Mouse (Mus musculus): Measurements from ENCODE around the gene Tyw1. TPM values are rescaled to one million over a fixed set of nuclear protein-coding genes. Genes with fewer than 3 reads are reported as not detected.

Gene Tyw1
- polyA plus RNA-seq, 1 experiment: 27.7 TPM

- H3K9me3 ChIP-seq (replicated peaks; ENCODE audit: control insufficient read depth, insufficient read depth, low read length, poor library complexity, severe bottlenecking): no peaks in the 10 kb centered on the region
- peaks cover 22% of the 10 kb centered on the region for H3K36me3 ChIP-seq (ENCODE audit: control insufficient read depth, insufficient read depth, low read length, poor library complexity, severe bottlenecking)
- H3K9ac ChIP-seq (ENCODE audit: low read depth, poor library complexity, severe bottlenecking): no peak overlapping the region
- no peak overlapping the region for H3K4me3 ChIP-seq (ENCODE audit: low read depth, low read length)
- H3K4me1 ChIP-seq (ENCODE audit: control insufficient read depth, insufficient read depth, low read length): no peaks in the 10 kb centered on the region
- H3K27me3 ChIP-seq (ENCODE audit: control insufficient read depth, insufficient read depth, low read length, poor library complexity, severe bottlenecking): no peaks in the 10 kb centered on the region
- no peak overlapping the region for H3K27ac ChIP-seq (ENCODE audit: insufficient read depth, low read length)
- TF ChIP-seq POLR2A (IDR thresholded peaks at IDR 0.05; ENCODE audit: insufficient read depth, low read length) (no peak), EP300 (IDR thresholded peaks at IDR 0.05; ENCODE audit: insufficient read depth, low read depth, low read length) (no peak), CTCF (IDR thresholded peaks at IDR 0.05; ENCODE audit: low read depth, low read length) (no peak)
Observed at GRCm38 (mm10) chr5:130268976-130269375, 13.6 kb downstream of the Tyw1 start.

GRCm38 (mm10) chr5:130272344-130272743 lies 16.9 kb downstream of the Tyw1 start:
- Histone ChIP-seq H3K36me3 (ENCODE audit: control insufficient read depth, insufficient read depth, low read length, poor library complexity, severe bottlenecking) (peaks cover 25% of the 10 kb centered on the region), H3K4me1 (ENCODE audit: control insufficient read depth, insufficient read depth, low read length) (no peaks in the 10 kb centered on the region), H3K27me3 (ENCODE audit: control insufficient read depth, insufficient read depth, low read length, poor library complexity, severe bottlenecking) (no peaks in the 10 kb centered on the region), H3K4me3 (ENCODE audit: low read depth, low read length) (no peak overlapping the region), H3K9me3 (replicated peaks; ENCODE audit: control insufficient read depth, insufficient read depth, low read length, poor library complexity, severe bottlenecking) (no peaks in the 10 kb centered on the region), H3K27ac (ENCODE audit: insufficient read depth, low read length) (no peak overlapping the region), H3K9ac (ENCODE audit: low read depth, poor library complexity, severe bottlenecking) (no peak overlapping the region)
- peak; percentile 65 for TF ChIP-seq CTCF (IDR thresholded peaks at IDR 0.05; ENCODE audit: low read depth, low read length)
- TF ChIP-seq EP300 (IDR thresholded peaks at IDR 0.05; ENCODE audit: insufficient read depth, low read depth, low read length): no peak
- TF ChIP-seq POLR2A (IDR thresholded peaks at IDR 0.05; ENCODE audit: insufficient read depth, low read length): no peak

- no peaks in the 10 kb centered on the region for H3K9me3 ChIP-seq (replicated peaks; ENCODE audit: control insufficient read depth, insufficient read depth, low read length, poor library complexity, severe bottlenecking)
- H3K27ac ChIP-seq (ENCODE audit: insufficient read depth, low read length): no peak overlapping the region
- H3K9ac ChIP-seq (ENCODE audit: low read depth, poor library complexity, severe bottlenecking): no peak overlapping the region
- no peak for TF ChIP-seq POLR2A (IDR thresholded peaks at IDR 0.05; ENCODE audit: insufficient read depth, low read length)
- no peak for TF ChIP-seq EP300 (IDR thresholded peaks at IDR 0.05; ENCODE audit: insufficient read depth, low read depth, low read length)
- TF ChIP-seq CTCF (IDR thresholded peaks at IDR 0.05; ENCODE audit: low read depth, low read length): no peak
- H3K4me1 ChIP-seq (ENCODE audit: control insufficient read depth, insufficient read depth, low read length): no peaks in the 10 kb centered on the region
- no peaks in the 10 kb centered on the region for H3K27me3 ChIP-seq (ENCODE audit: control insufficient read depth, insufficient read depth, low read length, poor library complexity, severe bottlenecking)
- H3K36me3 ChIP-seq (ENCODE audit: control insufficient read depth, insufficient read depth, low read length, poor library complexity, severe bottlenecking): peaks cover 23% of the 10 kb centered on the region
- no peak overlapping the region for H3K4me3 ChIP-seq (ENCODE audit: low read depth, low read length)
Observed at GRCm38 (mm10) chr5:130273046-130273445, 17.6 kb downstream of the Tyw1 start.

- Histone ChIP-seq H3K4me3 (ENCODE audit: low read depth, low read length) (no peak overlapping the region), H3K27ac (ENCODE audit: insufficient read depth, low read length) (no peak overlapping the region), H3K27me3 (ENCODE audit: control insufficient read depth, insufficient read depth, low read length, poor library complexity, severe bottlenecking) (no peaks in the 10 kb centered on the region), H3K9me3 (replicated peaks; ENCODE audit: control insufficient read depth, insufficient read depth, low read length, poor library complexity, severe bottlenecking) (no peaks in the 10 kb centered on the region), H3K4me1 (ENCODE audit: control insufficient read depth, insufficient read depth, low read length) (no peaks in the 10 kb centered on the region), H3K36me3 (ENCODE audit: control insufficient read depth, insufficient read depth, low read length, poor library complexity, severe bottlenecking) (peaks cover 31% of the 10 kb centered on the region), H3K9ac (ENCODE audit: low read depth, poor library complexity, severe bottlenecking) (no peak overlapping the region)
- TF ChIP-seq EP300 (IDR thresholded peaks at IDR 0.05; ENCODE audit: insufficient read depth, low read depth, low read length) (no peak), POLR2A (IDR thresholded peaks at IDR 0.05; ENCODE audit: insufficient read depth, low read length) (no peak), CTCF (IDR thresholded peaks at IDR 0.05; ENCODE audit: low read depth, low read length) (no peak)
Observed at GRCm38 (mm10) chr5:130275509-130275908, 20.1 kb downstream of the Tyw1 start.

- no peak overlapping the region for H3K9ac ChIP-seq (ENCODE audit: low read depth, poor library complexity, severe bottlenecking)
- peaks cover 31% of the 10 kb centered on the region for H3K36me3 ChIP-seq (ENCODE audit: control insufficient read depth, insufficient read depth, low read length, poor library complexity, severe bottlenecking)
- H3K27ac ChIP-seq (ENCODE audit: insufficient read depth, low read length): no peak overlapping the region
- H3K4me3 ChIP-seq (ENCODE audit: low read depth, low read length): no peak overlapping the region
- no peaks in the 10 kb centered on the region for H3K27me3 ChIP-seq (ENCODE audit: control insufficient read depth, insufficient read depth, low read length, poor library complexity, severe bottlenecking)
- H3K9me3 ChIP-seq (replicated peaks; ENCODE audit: control insufficient read depth, insufficient read depth, low read length, poor library complexity, severe bottlenecking): 0 out of 2 replicates have a peak, but pooled peaks cover under 1% of the 10 kb centered on the region
- H3K4me1 ChIP-seq (ENCODE audit: control insufficient read depth, insufficient read depth, low read length): no peaks in the 10 kb centered on the region
- TF ChIP-seq EP300 (IDR thresholded peaks at IDR 0.05; ENCODE audit: insufficient read depth, low read depth, low read length): no peak
- no peak for TF ChIP-seq CTCF (IDR thresholded peaks at IDR 0.05; ENCODE audit: low read depth, low read length)
- no peak for TF ChIP-seq POLR2A (IDR thresholded peaks at IDR 0.05; ENCODE audit: insufficient read depth, low read length)
Observed at GRCm38 (mm10) chr5:130278011-130278472, 22.6 kb downstream of the Tyw1 start.

- Histone ChIP-seq H3K4me1 (ENCODE audit: control insufficient read depth, insufficient read depth, low read length) (no peaks in the 10 kb centered on the region), H3K27ac (ENCODE audit: insufficient read depth, low read length) (no peak overlapping the region), H3K36me3 (ENCODE audit: control insufficient read depth, insufficient read depth, low read length, poor library complexity, severe bottlenecking) (peaks cover 24% of the 10 kb centered on the region), H3K9ac (ENCODE audit: low read depth, poor library complexity, severe bottlenecking) (no peak overlapping the region), H3K4me3 (ENCODE audit: low read depth, low read length) (no peak overlapping the region), H3K9me3 (replicated peaks; ENCODE audit: control insufficient read depth, insufficient read depth, low read length, poor library complexity, severe bottlenecking) (peaks cover 6% of the 10 kb centered on the region; the same call in 1 of the 2 replicates), H3K27me3 (ENCODE audit: control insufficient read depth, insufficient read depth, low read length, poor library complexity, severe bottlenecking) (no peaks in the 10 kb centered on the region)
- TF ChIP-seq CTCF (IDR thresholded peaks at IDR 0.05; ENCODE audit: low read depth, low read length): no peak
- TF ChIP-seq EP300 (IDR thresholded peaks at IDR 0.05; ENCODE audit: insufficient read depth, low read depth, low read length): no peak
- TF ChIP-seq POLR2A (IDR thresholded peaks at IDR 0.05; ENCODE audit: insufficient read depth, low read length): no peak
Observed at GRCm38 (mm10) chr5:130283079-130283732, 27.8 kb downstream of the Tyw1 start.
